Comparison of ENCODE assay signal across 8 mouse cellular contexts in the genomic region with DNA sequence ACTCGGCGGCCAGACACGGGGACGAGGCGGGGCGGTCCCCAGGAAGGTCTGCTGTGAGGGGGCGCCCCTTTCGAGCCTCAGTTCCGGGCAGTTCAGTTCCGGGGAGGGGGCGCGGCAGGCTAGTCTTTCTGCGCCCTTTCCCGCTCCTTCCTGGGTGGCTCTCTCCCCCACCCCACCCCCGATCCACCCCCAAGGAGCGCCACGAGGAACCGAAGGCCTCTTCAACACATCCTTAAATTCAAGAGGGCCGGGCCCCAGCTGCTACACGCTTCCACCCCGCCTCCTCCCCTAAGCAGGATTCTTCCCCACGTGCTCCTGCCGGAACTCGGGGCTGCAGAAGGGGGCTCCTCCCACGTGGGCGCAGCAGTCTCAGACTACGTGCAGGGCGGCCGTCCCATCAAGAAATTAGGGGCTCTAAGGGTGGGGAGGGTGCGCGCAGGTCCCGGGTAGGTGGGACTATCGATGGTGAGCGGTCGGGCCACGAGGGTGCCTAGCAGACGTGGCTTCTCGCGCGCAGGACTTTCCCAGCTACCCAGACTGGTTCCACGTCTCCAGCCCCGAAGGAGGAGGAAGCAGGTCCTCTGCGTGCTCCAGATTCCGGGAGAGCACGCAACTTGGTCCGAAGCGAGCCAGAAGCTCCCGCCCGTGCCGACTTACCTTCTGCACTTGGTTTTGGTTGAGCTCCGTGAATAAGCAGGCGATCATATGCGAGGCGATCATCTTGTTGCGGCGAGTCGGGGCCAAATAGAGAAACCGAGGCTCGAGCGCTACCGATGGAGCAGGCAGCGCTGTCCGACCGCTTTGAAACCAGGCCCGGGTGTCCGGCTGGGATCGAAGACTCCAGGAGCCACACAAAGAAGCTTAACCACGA. TPM values are rescaled to one million over a fixed set of nuclear protein-coding genes. Genes with fewer than 3 reads are reported as not detected.
DNase-seq lines count a peak whose midpoint lies in the region; ATAC-seq and TF ChIP-seq lines count a peak whose summit lies in the region.

No protein-coding gene starts in this region.

- no peak for TF ChIP-seq CTCF in Patski (IDR thresholded peaks at IDR 0.05)
- TF ChIP-seq CTCF in hindbrain, postnatal 0 days (IDR thresholded peaks at IDR 0.05; ENCODE audit: low read depth), result no peak
- TF ChIP-seq CTCF in lung, adult 2 months (IDR thresholded peaks at IDR 0.05; ENCODE audit: insufficient read depth, low read length), result no peak

- POLR2A ChIA-PET in Patski (lab: Charles Lee), result interaction anchor here (0.6 to 1.8 kb wide), 11 partner anchors 15 to 122 kb away, joined by 3 to 7 read pairs (median 3); no protein-coding TSS in a partner anchor

- CTCF ChIA-PET in Patski (lab: Charles Lee), result interaction anchor here (1.2 to 1.4 kb wide), 2 partner anchors 59 to 111 kb away, joined by 3 to 6 read pairs; no protein-coding TSS in a partner anchor

- ATAC-seq in Patski, result peak; percentile 18
- peak; percentile 53 for ATAC-seq in forebrain, embryonic 12.5 days (ENCODE audit: low FRiP score)
- peak; percentile 59; the same call in 1 of the 2 replicates for ATAC-seq in hindbrain, postnatal 0 days
- ATAC-seq in neural tube, embryonic 13.5 days (ENCODE audit: low read depth), result peak; percentile 46

- peak overlapping the region; percentile 76 for H3K27ac ChIP-seq in forebrain, embryonic 12.5 days
- H3K27ac ChIP-seq in hindbrain, postnatal 0 days, result no peak overlapping the region
- peak overlapping the region; percentile 18; the same call in 1 of the 2 replicates for H3K27ac ChIP-seq in neural tube, embryonic 13.5 days (replicated peaks)

- WGBS in forebrain, embryonic 12.5 days, result under 1% methylated on average over 56 of the region's 68 CpGs
- under 1% methylated on average over 68 of the region's 68 CpGs for WGBS in hindbrain, postnatal 0 days
- WGBS in lung, adult 2 months, result under 1% methylated on average over 67 of the region's 68 CpGs
- WGBS in neural tube, embryonic 13.5 days, result under 1% methylated on average over 68 of the region's 68 CpGs

- H3K9me3 ChIP-seq in forebrain, embryonic 12.5 days, result no peaks in the 10 kb centered on the region
- H3K9me3 ChIP-seq in hindbrain, postnatal 0 days (ENCODE audit: low read length), result no peaks in the 10 kb centered on the region
- no peaks in the 10 kb centered on the region for H3K9me3 ChIP-seq in neural tube, embryonic 13.5 days

- TF ChIP-seq POLR2A in lung, adult 2 months (IDR thresholded peaks at IDR 0.05; ENCODE audit: borderline replicate concordance, extremely low read depth, low read depth, low read length), result no peak; the same call in 1 of the 2 replicates

- H3K4me1 ChIP-seq in forebrain, embryonic 12.5 days, result peaks cover 31% of the 10 kb centered on the region
- peaks cover 6% of the 10 kb centered on the region; the same call in 1 of the 2 replicates for H3K4me1 ChIP-seq in hindbrain, postnatal 0 days (ENCODE audit: insufficient read depth, low read length)
- H3K4me1 ChIP-seq in lung, adult 2 months (ENCODE audit: control insufficient read depth, insufficient read depth, low read length), result peaks cover 2% of the 10 kb centered on the region; the same call in 1 of the 2 replicates
- H3K4me1 ChIP-seq in neural tube, embryonic 13.5 days (replicated peaks), result peaks cover 28% of the 10 kb centered on the region

- in situ Hi-C loops in Patski (cut with MboI; ENCODE audit: low pct_unique_long_range_greater_than_20kb), result no loop called here

- peak overlapping the region; percentile 97 for H3K4me2 ChIP-seq in forebrain, embryonic 12.5 days
- H3K4me2 ChIP-seq in hindbrain, postnatal 0 days (ENCODE audit: low read depth, low read length), result peak overlapping the region; percentile 94
- H3K4me2 ChIP-seq in neural tube, embryonic 13.5 days, result peak overlapping the region; percentile 99

- H3K27me3 ChIP-seq in Patski, result no peaks in the 10 kb centered on the region
- peaks cover 10% of the 10 kb centered on the region for H3K27me3 ChIP-seq in forebrain, embryonic 12.5 days
- no peaks in the 10 kb centered on the region for H3K27me3 ChIP-seq in hindbrain, postnatal 0 days (ENCODE audit: insufficient read depth, low read length)
- H3K27me3 ChIP-seq in neural tube, embryonic 13.5 days, result peaks cover 43% of the 10 kb centered on the region

- peak overlapping the region; percentile 65 for H3K9ac ChIP-seq in forebrain, embryonic 12.5 days
- H3K9ac ChIP-seq in hindbrain, postnatal 0 days (replicated peaks; ENCODE audit: low read length), result peak overlapping the region; percentile 40
- H3K9ac ChIP-seq in neural tube, embryonic 13.5 days, result peak overlapping the region; percentile 66

- no peaks in the 10 kb centered on the region for H3K36me3 ChIP-seq in forebrain, embryonic 12.5 days (replicated peaks)
- no peaks in the 10 kb centered on the region for H3K36me3 ChIP-seq in hindbrain, postnatal 0 days (ENCODE audit: insufficient read depth, low read length)
- H3K36me3 ChIP-seq in neural tube, embryonic 13.5 days, result no peaks in the 10 kb centered on the region

- DNase-seq in adrenal gland, adult 2 months, result peak; percentile 79
- no peak for DNase-seq in adrenal gland, adult 18-20 months (ENCODE audit: low spot score in 2 of 2)
- no peak for DNase-seq in Patski (ENCODE audit: low read depth, low spot score)
- peak; percentile 39 for DNase-seq in hindbrain, postnatal 0 days (ENCODE audit: low spot score)
- peak; percentile 57 for DNase-seq in lung, adult 2 months
- DNase-seq in urinary bladder, adult 2 months (ENCODE audit: low spot score), result peak; percentile 37

- H3K4me3 ChIP-seq in forebrain, embryonic 12.5 days (replicated peaks), result peak overlapping the region; percentile 61
- H3K4me3 ChIP-seq in hindbrain, postnatal 0 days (ENCODE audit: low read length), result peak overlapping the region; percentile 45
- peak overlapping the region; percentile 72 for H3K4me3 ChIP-seq in lung, adult 2 months (replicated peaks; ENCODE audit: extremely low read depth, low read depth, low read length)
- H3K4me3 ChIP-seq in neural tube, embryonic 13.5 days, result peak overlapping the region; percentile 53

RNA-seq across cellular contexts. Expression of a gene that starts 0.8 kb away (rescaled TPM):
- total RNA-seq in adrenal gland, adult 2 months (2021), result 100 to 1,000 TPM in 1 of 2 experiments, 10 to 100 TPM in 1; 69.1 to 110 TPM
- 13.3 and 16.8 TPM in 2 replicates for polyA plus RNA-seq in adrenal gland, adult 2 months (2012; rRNA removed)
- total RNA-seq in adrenal gland, adult 18-20 months (2021), result 100 to 1,000 TPM; 143 to 231 TPM
- 75.3 TPM for polyA plus RNA-seq in Patski (2021)
- polyA plus RNA-seq in forebrain, embryonic 12.5 days (2016; fragmentation: Nextera tagmentation; extraction: Ambion mirVana), result 16.4 and 21.5 TPM in 2 replicates
- 6.0 and 13.0 TPM in 2 replicates for total RNA-seq in hindbrain, postnatal 0 days (2014; rRNA removed)
- polyA plus RNA-seq in hindbrain, postnatal 0 days (2015; fragmentation: Nextera tagmentation; extraction: Ambion mirVana), result 2.6 and 3.6 TPM in 2 replicates
- 7.5 and 15.1 TPM in 2 replicates for polyA plus RNA-seq in lung, adult 2 months (2012; rRNA removed)
- 3.6 TPM in 2 replicates for polyA plus RNA-seq in neural tube, embryonic 13.5 days (2015; fragmentation: Nextera tagmentation; extraction: Ambion mirVana)
- 7.1 and 7.5 TPM in 2 replicates for polyA plus RNA-seq in urinary bladder, adult 2 months (2012; rRNA removed)

Comparison
In these comparisons a context has a peak if more than half of its experiments do, and no peak if none do; other contexts are left out.
1. DNase-seq: peak in adrenal gland, adult 2 months (single experiment), hindbrain, postnatal 0 days (single experiment), lung, adult 2 months (single experiment) and urinary bladder, adult 2 months (single experiment); none in adrenal gland, adult 18-20 months (0 of 2) and Patski (single experiment).
2. Peak in every context shown above with its lines, with median percentiles within 50 percentile points of each other: ATAC-seq, H3K4me2 ChIP-seq, H3K4me3 ChIP-seq and H3K9ac ChIP-seq.